Mouse (Mus musculus): ENCODE measurements around the gene Ubtd2.

GRCm38 (mm10) chr11:32516916-32517712, 61.9 kb downstream of the Ubtd2 start:
- no peak for TF ChIP-seq CTCF (IDR thresholded peaks at IDR 0.05)
- TF ChIP-seq EP300 (IDR thresholded peaks at IDR 0.05) = no peak

All from lung, postnatal 0 days (tissue).